Mouse (Mus musculus) liver, postnatal 0 days (tissue): ENCODE results near the gene Stard3.

Experiments
- CTCF ChIP-seq: sonication (generic); IDR thresholded peaks from 2 replicates; pipeline ENCODE4 v1.5.1; 2016; ENCODE audit warnings: antibody characterized with exemption, low read depth
- EP300 ChIP-seq: IDR thresholded peaks from 2 replicates; pipeline ENCODE4 v1.6.1; 2016; ENCODE audit warnings: antibody characterized with exemption, low read depth, mild to moderate bottlenecking

- TF ChIP-seq CTCF (no peak), EP300 (no peak)
Observed at GRCm38 (mm10) chr11:98320381-98320780, 37.8 kb upstream of the Stard3 start.
